Mouse (Mus musculus) testis, adult 2 months (tissue): ENCODE measurements around the gene Fbxl21.

Source experiments
- CTCF ChIP-seq: fragments of 200-500 bp; IDR thresholded peaks from 2 replicates; pipeline ENCODE4 v1.5.1; 2012; ENCODE audit warnings: low read depth, mild to moderate bottlenecking, inconsistent platforms, low read length, moderate library complexity; ENCODE audit not compliant: control insufficient read depth, insufficient read depth, insufficient replicate concordance
- POLR2A ChIP-seq: fragments of 200-500 bp; IDR thresholded peaks from 2 replicates; pipeline ENCODE4 v1.6.1; 2012; ENCODE audit warnings: low read depth, mild to moderate bottlenecking, inconsistent platforms, low read length, moderate library complexity; ENCODE audit not compliant: control insufficient read depth

DNA sequence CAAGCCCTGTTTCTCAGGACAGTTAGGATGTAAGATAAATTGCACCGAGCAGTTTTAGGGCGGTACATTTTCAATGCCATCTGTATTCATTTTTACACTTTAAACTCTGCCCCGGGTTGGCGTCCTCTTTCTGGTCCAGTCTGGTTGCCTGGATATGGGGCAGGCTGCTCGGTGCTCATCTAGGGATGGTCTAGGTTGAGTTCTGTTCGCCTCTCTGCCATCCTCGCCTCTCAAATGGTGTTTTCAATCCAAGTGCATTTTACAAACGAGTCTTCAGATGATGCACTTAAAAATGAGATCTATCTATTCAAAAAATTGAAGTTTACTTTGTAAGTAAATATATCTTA, 522 bp downstream of the Fbxl21 start:
- TF ChIP-seq CTCF (no peak), POLR2A (no peak)
